Mouse (Mus musculus): ENCODE data around the gene Nobox.

DNA sequence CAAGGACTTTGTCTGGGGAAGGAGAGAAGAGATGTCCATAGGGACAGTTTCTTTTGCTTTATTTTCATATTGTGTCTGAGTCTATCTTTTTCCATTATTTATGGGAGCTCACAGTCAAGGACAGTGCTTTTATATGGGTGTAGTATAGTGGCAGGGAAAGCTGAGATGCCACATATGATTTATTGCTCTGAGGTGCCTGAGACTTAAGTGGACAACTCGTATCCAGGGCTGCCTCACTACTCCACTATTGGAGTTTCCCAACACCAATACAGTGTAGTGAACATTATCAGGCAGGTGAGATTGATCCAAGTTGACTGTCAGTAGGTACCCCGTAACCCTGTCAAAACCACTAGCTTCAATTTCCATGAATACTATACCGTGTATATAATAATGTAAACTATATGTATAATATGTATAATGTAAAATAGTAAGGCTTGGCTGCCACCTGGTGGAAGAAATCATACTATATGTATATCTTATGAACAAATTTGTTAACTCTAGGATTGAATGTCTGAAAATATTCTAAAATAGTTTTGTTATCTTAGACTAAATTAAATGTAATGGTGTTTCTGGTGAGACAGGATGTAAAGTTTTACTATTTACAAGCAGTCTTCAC lies 26.4 kb upstream of the Nobox start:
- TF ChIP-seq HCFC1 (IDR thresholded peaks at IDR 0.05; ENCODE audit: borderline replicate concordance, insufficient read depth, low read length) = no peak
- no peak for TF ChIP-seq MAFK (IDR thresholded peaks at IDR 0.05; ENCODE audit: insufficient read depth, low read depth, low read length)
- no peak for TF ChIP-seq ZC3H11A (IDR thresholded peaks at IDR 0.05; ENCODE audit: borderline replicate concordance, low read depth, low read length)

Measured in ES-E14 (cell line).